Mouse (Mus musculus) left cerebral cortex, adult 8-10 months (tissue): Measurements from ENCODE around the gene Lars2. TPM values are rescaled to one million over a fixed set of nuclear protein-coding genes. Genes with fewer than 3 reads are reported as not detected.
"Not testable (repeated sequence)": the region's sequence is repeated elsewhere in the genome, so short reads cannot be mapped to it uniquely, and the experiment has no call there.

ENCODE experiments used
- DNase-seq, 2 experiments: peaks; one replicate each; pipeline ENCODE4 v3.0.0; 2022; ENCODE audit warnings: low spot score in 2 of 2
- total RNA-seq, 4 experiments: library from RNA; stranded (reverse); gene quantifications; 2 replicates each; pipeline ENCODE4 v1.2.4; 2022

Lars2 gene
- 100 to 1,000 TPM in 1 of 4 experiments, 10 to 100 TPM in 3; 48.7 to 105 (median 76.9) TPM for total RNA-seq

- peak; percentile 77 to 90 for DNase-seq
These were observed at the start of gene Lars2 for GRCm38 (mm10) chr9:123366708-123367385. Lars2 (plus strand) TSS chr9:123366927.

- no peak for DNase-seq
These were observed 40.6 kb upstream of the Lars2 start for GRCm38 (mm10) chr9:123326106-123326505.

- DNase-seq, result no peak
These were observed 38.4 kb upstream of the Lars2 start for GRCm38 (mm10) chr9:123328336-123328735.

GRCm38 (mm10) chr9:123329831-123330230 lies 36.9 kb upstream of the Lars2 start:
- no peak for DNase-seq

GRCm38 (mm10) chr9:123330271-123330670 lies 36.5 kb upstream of the Lars2 start:
- DNase-seq, result not testable (repeated sequence)

- DNase-seq, result no peak
These were observed 33.2 kb upstream of the Lars2 start for GRCm38 (mm10) chr9:123333479-123333878.

- DNase-seq, result no peak
These were observed 31.6 kb upstream of the Lars2 start for GRCm38 (mm10) chr9:123335044-123335670.

GRCm38 (mm10) chr9:123339651-123340144 lies 27.0 kb upstream of the Lars2 start:
- no peak for DNase-seq

- DNase-seq, result no peak
These were observed 25.5 kb upstream of the Lars2 start for GRCm38 (mm10) chr9:123341256-123341655.

GRCm38 (mm10) chr9:123343069-123343468 lies 23.7 kb upstream of the Lars2 start:
- no peak for DNase-seq

- not testable (repeated sequence) for DNase-seq
These were observed 17.4 kb upstream of the Lars2 start for GRCm38 (mm10) chr9:123349286-123349685.

GRCm38 (mm10) chr9:123359981-123360380 lies 6.7 kb upstream of the Lars2 start:
- DNase-seq, result no peak

- DNase-seq, result no peak
These were observed 1.4 kb upstream of the Lars2 start for GRCm38 (mm10) chr9:123365353-123365752.

GRCm38 (mm10) chr9:123365942-123366707 lies 602 bp upstream of the Lars2 start:
- DNase-seq, result peak; percentile 12 to 31

- no peak for DNase-seq
These were observed 909 bp downstream of the Lars2 start for GRCm38 (mm10) chr9:123367636-123368035.

- no peak for DNase-seq
These were observed 15.7 kb downstream of the Lars2 start for GRCm38 (mm10) chr9:123382399-123382798.

- DNase-seq, result peak; percentile 34 to 46
These were observed 18.0 kb downstream of the Lars2 start for GRCm38 (mm10) chr9:123384696-123385095.

GRCm38 (mm10) chr9:123385352-123386198 lies 18.8 kb downstream of the Lars2 start:
- DNase-seq, result no peak

- DNase-seq, result no peak
These were observed 19.6 kb downstream of the Lars2 start for GRCm38 (mm10) chr9:123386347-123386746.

GRCm38 (mm10) chr9:123388087-123389007 lies 21.6 kb downstream of the Lars2 start:
- not testable (repeated sequence) for DNase-seq
